In the genomic region with DNA sequence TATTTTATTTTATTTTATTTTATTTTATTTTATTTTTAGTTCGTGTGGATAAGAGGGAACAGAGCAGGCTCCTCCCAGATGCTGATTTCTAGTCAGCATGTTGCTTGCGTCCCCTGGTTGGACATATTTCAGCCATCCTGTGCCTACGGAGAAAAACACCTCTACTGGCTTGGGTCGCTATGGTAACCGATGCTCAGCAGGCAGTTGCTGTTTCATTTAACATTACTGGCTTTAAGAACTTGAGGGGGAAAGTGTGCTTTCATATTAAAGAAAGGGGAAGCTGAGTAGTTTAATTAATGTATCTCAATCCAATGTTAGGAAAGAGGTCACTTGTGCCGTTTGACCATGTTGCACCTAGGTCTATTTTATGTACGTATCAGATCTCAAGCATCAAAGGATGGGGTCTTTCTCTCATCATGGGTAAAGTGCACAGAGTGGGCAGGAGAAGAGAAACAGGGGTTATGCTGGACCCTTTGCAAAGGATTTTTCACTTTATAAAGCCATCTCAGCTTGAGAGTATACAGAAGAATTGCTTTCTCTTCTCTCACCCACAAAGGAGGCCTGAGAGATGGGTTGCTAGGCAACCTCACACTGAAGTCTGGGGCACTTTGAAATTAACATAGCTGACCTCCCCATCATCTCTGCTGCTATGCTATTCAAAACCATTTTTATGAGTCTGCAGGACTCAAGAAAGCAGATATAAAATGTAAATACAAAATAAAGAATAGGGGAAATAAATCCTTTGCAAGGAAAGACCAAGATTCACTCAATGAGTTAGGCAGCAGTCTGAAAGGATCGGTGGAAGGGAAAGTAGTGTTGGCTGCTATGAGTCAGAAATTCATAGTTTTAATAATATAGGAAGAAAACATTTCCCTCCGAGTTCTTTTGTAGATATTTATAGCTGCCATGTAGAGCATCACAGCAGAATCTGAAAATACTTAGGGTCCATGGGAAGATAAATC, we compare ENCODE assay signal across 13 mouse cellular contexts. TPM values are rescaled to one million over a fixed set of nuclear protein-coding genes. Genes with fewer than 3 reads are reported as not detected.
DNase-seq lines count a peak whose midpoint lies in the region; ATAC-seq and TF ChIP-seq lines count a peak whose summit lies in the region.
"Had no signal": no experiment of that assay in that cellular context is flagged by ENCODE, and none has a peak within 500 bp of the region (broad histone marks: within the 10 kb centered on the region; RNA-seq: fewer than 3 reads in every experiment).

No protein-coding gene starts in this region.

- ATAC-seq in hindbrain, embryonic 13.5 days (ENCODE audit: low FRiP score): peak; percentile 76
- peak; percentile 85 for ATAC-seq in neural tube, embryonic 12.5 days (ENCODE audit: low FRiP score, low read depth)
- ATAC-seq: lung, postnatal 0 days had no signal

- peak overlapping the region; percentile 47 for H3K4me2 ChIP-seq in hindbrain, embryonic 13.5 days
- peak overlapping the region; percentile 49 for H3K4me2 ChIP-seq in neural tube, embryonic 12.5 days (replicated peaks)
- H3K4me2 ChIP-seq: heart, embryonic 13.5 days had no signal

- DNase-seq in layer of hippocampus, adult 2 months (ENCODE audit: low spot score in 2 of 2): no peak
- no peak for DNase-seq in layer of hippocampus, adult 11-12 months (ENCODE audit: low spot score)
- peak; percentile 27 for DNase-seq in embryonic facial prominence, embryonic 10.5 days (ENCODE audit: low spot score)
- no peak for DNase-seq in kidney, postnatal 36 days
- no peak for DNase-seq in yolk sac, embryonic 10.5 days (ENCODE audit: low spot score)
- no peak for DNase-seq in heart, adult 8-10 months (ENCODE audit: low spot score)
- DNase-seq: adrenal gland, postnatal 36 days; cerebellum, postnatal 25 days; kidney, adult 2 months had no signal

- peak overlapping the region; percentile 88 for H3K27ac ChIP-seq in layer of hippocampus, adult 2 months
- H3K27ac ChIP-seq in embryonic facial prominence, embryonic 10.5 days (replicated peaks): no peak overlapping the region
- peak overlapping the region; percentile 88 for H3K27ac ChIP-seq in hindbrain, embryonic 13.5 days
- peak overlapping the region; percentile 43 for H3K27ac ChIP-seq in neural tube, embryonic 12.5 days
- H3K27ac ChIP-seq: heart, embryonic 13.5 days had no signal

- TF ChIP-seq CTCF in layer of hippocampus, adult 2 months (conservative IDR thresholded peaks at IDR 0.05): no peak

- peak overlapping the region; percentile 13; the same call in 1 of the 2 replicates for H3K9ac ChIP-seq in hindbrain, embryonic 13.5 days
- H3K9ac ChIP-seq in neural tube, embryonic 12.5 days: no peak overlapping the region
- H3K9ac ChIP-seq: heart, embryonic 13.5 days had no signal

- H3K4me1 ChIP-seq in embryonic facial prominence, embryonic 10.5 days: peaks cover 25% of the 10 kb centered on the region
- peaks cover 36% of the 10 kb centered on the region for H3K4me1 ChIP-seq in hindbrain, embryonic 13.5 days (replicated peaks)
- H3K4me1 ChIP-seq in neural tube, embryonic 12.5 days: peaks cover 20% of the 10 kb centered on the region
- H3K4me1 ChIP-seq: heart, embryonic 13.5 days had no signal

- peak overlapping the region; percentile 30; the same call in 1 of the 2 replicates for H3K4me3 ChIP-seq in layer of hippocampus, adult 2 months
- no peak overlapping the region for H3K4me3 ChIP-seq in embryonic facial prominence, embryonic 10.5 days
- no peak overlapping the region for H3K4me3 ChIP-seq in hindbrain, embryonic 13.5 days
- no peak overlapping the region; the same call in 1 of the 2 replicates for H3K4me3 ChIP-seq in neural tube, embryonic 12.5 days
- H3K4me3 ChIP-seq: heart, embryonic 13.5 days had no signal

- peaks cover 2% of the 10 kb centered on the region; the same call in 1 of the 2 replicates for H3K36me3 ChIP-seq in embryonic facial prominence, embryonic 10.5 days (replicated peaks)
- peaks cover 4% of the 10 kb centered on the region; the same call in 1 of the 2 replicates for H3K36me3 ChIP-seq in hindbrain, embryonic 13.5 days
- H3K36me3 ChIP-seq in neural tube, embryonic 12.5 days: no peaks in the 10 kb centered on the region
- H3K36me3 ChIP-seq: heart, embryonic 13.5 days had no signal

- no peaks in the 10 kb centered on the region for H3K9me3 ChIP-seq in embryonic facial prominence, embryonic 10.5 days
- H3K9me3 ChIP-seq in hindbrain, embryonic 13.5 days: no peaks in the 10 kb centered on the region
- H3K9me3 ChIP-seq in neural tube, embryonic 12.5 days: no peaks in the 10 kb centered on the region
- H3K9me3 ChIP-seq: heart, embryonic 13.5 days had no signal

- 70% methylated on average over 9 of the region's 9 CpGs for WGBS in embryonic facial prominence, embryonic 10.5 days
- 22% methylated on average over 9 of the region's 9 CpGs for WGBS in hindbrain, embryonic 13.5 days
- 23% methylated on average over 9 of the region's 9 CpGs for WGBS in neural tube, embryonic 12.5 days

- no peaks in the 10 kb centered on the region for H3K27me3 ChIP-seq in embryonic facial prominence, embryonic 10.5 days (replicated peaks; ENCODE audit: low read depth, poor library complexity, severe bottlenecking)
- no peaks in the 10 kb centered on the region for H3K27me3 ChIP-seq in hindbrain, embryonic 13.5 days
- H3K27me3 ChIP-seq in neural tube, embryonic 12.5 days (replicated peaks): no peaks in the 10 kb centered on the region
- H3K27me3 ChIP-seq: heart, embryonic 13.5 days had no signal

RNA-seq across cellular contexts. Expression of a gene that starts 53.4 kb away (rescaled TPM):
- 1 to 10 TPM; 5.2 to 5.9 TPM for total RNA-seq in layer of hippocampus, adult 2 months (2021)
- 1.8 and 2.2 TPM in 2 replicates for polyA plus RNA-seq in embryonic facial prominence, embryonic 10.5 days (2016; fragmentation: Nextera tagmentation; extraction: Ambion mirVana)
- polyA plus RNA-seq in hindbrain, embryonic 13.5 days (2015; fragmentation: Nextera tagmentation; extraction: Ambion mirVana): 0.62 and 1.0 TPM in 2 replicates
- polyA plus RNA-seq in neural tube, embryonic 12.5 days (2016; fragmentation: Nextera tagmentation; extraction: Ambion mirVana): 0.70 and 1.0 TPM in 2 replicates
- total RNA-seq in heart, adult 8-10 months (2022): not detected
